Mouse (Mus musculus) ovary, postnatal 14 days (tissue): ENCODE measurements around the gene Lyst.

Source experiments
- DNase-seq: peaks from one replicate; pipeline ENCODE4 v3.0.0; 2022; ENCODE audit warnings: low spot score

Gene Lyst

DNA sequence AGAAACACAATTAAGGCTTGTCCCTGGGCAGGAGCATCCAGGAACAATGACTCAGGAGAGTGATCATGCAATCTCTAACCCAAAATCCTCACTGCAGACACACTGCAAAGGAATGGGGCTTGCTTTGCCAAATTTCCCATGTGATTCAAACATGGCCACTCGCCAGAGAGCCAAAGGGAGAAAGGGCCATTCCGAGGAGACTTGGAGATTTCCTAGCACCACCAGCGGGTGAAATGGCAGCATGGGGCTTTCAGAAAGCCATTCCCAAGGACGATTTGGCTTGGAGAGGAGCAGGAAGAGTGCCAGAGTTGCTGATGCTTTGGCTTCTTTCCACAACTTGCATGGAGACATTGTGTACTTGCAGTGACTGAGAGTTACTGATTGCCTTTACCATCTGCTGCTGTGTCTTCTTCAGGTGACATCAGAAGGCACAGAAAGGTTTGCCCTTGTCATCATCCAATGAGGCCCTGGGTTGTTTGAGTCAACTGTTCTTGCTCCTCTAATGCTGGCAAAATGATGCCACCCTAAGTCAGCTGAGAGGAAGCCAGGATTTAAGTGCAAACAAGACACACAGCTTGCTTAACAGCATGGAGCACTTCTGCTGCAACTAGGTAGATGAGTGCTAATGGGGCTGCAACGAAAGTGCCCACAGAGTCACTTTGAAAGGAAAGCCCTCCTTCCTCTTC, 16.5 kb upstream of the Lyst start:
- DNase-seq, result peak; percentile 61

- no peak for DNase-seq
These were observed 15.8 kb upstream of the Lyst start for GRCm38 (mm10) chr13:13574258-13574870.

DNA sequence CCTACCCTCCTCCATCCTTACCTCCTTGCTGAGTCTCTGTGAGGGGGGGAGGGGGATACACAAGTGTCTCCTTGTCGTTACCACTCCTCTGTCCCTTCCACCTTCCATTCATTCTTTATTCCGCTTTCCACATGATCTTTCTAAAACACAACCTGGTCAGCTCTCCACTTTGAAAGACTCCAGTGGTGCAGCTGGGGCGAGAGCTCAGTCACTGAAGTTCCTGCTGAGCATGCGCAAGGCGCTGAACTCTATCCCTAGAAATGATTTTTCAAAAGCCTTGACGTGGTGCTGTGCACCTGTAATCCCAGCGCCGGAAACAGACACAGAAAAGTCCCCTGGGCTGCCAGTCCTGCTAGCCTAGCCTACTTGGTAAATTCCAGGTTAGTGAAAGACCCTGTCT, 15.1 kb upstream of the Lyst start:
- no peak for DNase-seq

DNA sequence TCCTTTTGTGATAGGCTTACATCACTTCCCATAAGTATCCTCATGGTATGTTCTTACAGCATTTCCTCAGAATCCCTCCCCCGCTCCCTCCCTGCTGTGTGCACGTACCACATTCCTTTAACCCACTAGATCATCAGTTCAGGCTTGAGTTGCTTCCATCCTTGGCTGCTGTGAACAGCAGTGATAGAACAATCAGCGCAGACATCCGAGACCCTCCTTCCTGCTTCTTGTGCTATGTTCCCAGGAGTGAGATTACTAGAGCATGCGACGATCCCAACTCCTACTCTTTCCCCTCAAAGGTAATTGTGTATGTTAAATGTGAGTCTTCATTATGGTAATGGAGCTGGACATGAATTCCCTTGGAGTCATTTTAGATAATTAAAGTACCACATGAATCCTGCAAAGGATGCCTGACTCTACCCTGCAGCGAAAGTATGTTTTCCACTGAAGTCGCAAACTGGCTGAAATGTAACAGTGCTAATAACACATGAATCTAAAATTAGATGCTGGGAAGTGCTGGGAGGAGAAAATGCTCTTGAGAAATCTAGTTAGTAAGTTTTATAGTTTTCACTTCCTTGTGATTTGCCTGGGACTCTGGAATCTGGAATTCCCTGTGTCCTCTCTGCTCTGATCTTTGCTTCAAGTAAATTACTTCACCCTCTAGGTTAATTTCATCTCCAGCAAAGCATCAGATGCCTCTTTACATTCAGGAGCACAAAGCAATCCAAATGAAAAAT, 13.6 kb upstream of the Lyst start:
- DNase-seq, result no peak

GRCm38 (mm10) chr13:13581988-13582387, 8.2 kb upstream of the Lyst start:
- no peak for DNase-seq

GRCm38 (mm10) chr13:13583473-13583872, 6.7 kb upstream of the Lyst start:
- no peak for DNase-seq

- no peak for DNase-seq
These were observed 2.5 kb upstream of the Lyst start for GRCm38 (mm10) chr13:13587653-13588184.

- no peak for DNase-seq
These were observed 1.7 kb upstream of the Lyst start for GRCm38 (mm10) chr13:13588518-13588917.

- DNase-seq, result no peak
These were observed 1.2 kb upstream of the Lyst start for GRCm38 (mm10) chr13:13589032-13589431.

- DNase-seq, result no peak
These were observed 1.7 kb downstream of the Lyst start for GRCm38 (mm10) chr13:13591892-13592291.

DNA sequence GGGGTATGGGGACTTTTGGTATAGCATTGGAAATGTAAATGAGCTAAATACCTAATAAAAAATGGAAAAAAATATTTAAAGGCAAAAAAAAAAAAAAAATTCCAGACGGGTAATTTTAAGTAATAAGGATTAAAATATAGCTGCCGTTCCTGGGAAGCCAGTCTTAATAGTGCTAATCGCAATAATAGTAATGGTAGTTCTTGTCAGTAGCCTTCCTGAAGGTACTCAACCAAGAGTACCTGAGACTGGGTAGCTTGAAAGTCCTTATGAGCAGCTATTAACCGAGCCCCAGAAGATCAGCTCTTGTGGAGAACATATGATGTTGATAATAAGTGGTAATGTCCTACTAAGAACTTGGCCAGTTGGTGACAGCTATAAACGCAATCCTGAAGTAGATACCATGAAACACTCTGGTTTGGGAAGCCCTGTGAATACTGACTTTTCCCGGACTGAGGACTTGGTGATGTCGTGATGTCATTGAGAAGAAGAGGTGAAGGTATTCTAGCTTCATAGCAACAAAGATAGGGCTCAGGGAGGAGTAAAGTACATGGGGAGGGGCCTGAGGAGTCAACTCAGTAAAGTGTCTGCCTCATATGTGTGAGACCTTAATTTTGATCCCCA, 6.3 kb downstream of the Lyst start:
- DNase-seq, result no peak

DNA sequence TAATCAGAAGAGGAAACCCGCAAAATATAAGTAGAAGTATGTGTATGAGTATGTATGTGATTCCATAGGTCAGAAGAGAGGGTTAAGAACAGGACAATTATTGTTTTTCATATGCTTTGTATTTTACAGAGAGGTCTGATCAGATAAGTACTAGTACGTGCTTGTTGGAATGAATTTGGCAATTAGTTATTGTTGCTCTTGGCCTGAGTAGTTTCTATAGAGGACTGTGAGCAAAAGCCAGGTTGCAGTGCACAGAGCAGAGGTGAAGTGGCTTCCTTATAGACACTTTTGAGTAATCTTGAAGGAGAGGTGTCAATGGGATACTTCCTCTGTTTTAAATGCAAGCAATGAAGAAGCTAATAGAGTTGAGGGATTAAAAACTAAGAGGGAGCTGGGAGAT, 7.7 kb downstream of the Lyst start:
- DNase-seq, result no peak

DNA sequence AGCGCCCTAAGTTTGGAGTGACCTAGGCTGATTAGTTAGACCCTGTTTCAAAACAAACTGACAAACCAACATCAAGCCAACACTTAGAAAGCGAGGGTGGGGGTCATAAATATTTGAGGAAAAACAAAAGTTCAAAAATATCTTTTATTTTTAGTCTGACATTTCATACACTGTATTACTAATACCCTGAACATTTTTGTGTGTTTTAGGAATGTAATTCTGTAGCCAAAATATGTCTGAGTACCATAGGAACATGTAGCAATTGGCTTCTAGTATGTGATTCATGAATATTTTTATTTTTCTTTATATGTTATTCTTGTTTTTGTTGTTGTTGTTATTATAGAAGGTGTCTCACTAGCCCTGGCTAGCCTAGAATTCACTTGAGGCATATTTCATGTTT, 11.2 kb downstream of the Lyst start:
- no peak for DNase-seq

- DNase-seq, result no peak
These were observed 16.0 kb downstream of the Lyst start for GRCm38 (mm10) chr13:13606149-13606548.

GRCm38 (mm10) chr13:13608311-13608710, 18.1 kb downstream of the Lyst start:
- DNase-seq, result no peak

GRCm38 (mm10) chr13:13609655-13610054, 19.5 kb downstream of the Lyst start:
- DNase-seq, result no peak

DNA sequence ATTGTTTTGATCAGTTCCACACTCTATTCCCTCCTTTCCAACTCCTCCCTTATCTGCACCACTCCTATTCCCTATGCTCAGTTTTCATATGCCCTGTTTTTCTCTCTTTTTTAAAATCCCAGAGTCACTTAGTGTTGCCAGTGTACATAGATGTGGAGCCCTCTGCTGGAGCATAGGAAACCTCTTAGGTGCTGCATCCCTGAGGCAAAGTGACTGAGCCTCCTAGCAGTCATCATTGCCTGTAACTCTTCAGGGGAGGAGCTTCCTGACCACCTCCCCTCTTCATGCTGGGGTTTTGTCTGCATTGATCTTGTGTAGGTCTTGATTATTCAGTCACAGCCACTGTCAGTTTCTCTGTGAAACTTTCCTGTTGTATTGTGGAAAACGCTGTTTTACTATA, 22.7 kb downstream of the Lyst start:
- DNase-seq, result no peak

DNA sequence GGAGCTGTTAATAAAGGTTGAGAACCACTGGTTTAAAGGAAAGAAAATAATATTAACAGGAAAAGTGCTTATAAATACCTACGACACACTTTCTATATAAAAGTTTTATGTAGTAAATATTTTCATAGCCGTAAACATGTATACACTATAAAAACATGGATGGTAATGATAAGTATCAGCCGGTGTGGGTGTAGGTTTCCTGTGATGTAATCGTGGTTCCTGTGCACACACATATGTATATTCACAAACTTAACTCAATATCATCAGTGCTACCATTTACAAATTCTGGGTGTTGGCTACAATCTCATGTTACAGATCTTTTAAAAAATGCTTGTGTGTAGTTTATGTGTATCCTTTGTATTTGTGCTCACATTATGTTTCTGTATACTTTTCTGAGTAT, 24.0 kb downstream of the Lyst start:
- DNase-seq, result no peak

GRCm38 (mm10) chr13:13621456-13621855, 31.3 kb downstream of the Lyst start:
- DNase-seq, result no peak

DNA sequence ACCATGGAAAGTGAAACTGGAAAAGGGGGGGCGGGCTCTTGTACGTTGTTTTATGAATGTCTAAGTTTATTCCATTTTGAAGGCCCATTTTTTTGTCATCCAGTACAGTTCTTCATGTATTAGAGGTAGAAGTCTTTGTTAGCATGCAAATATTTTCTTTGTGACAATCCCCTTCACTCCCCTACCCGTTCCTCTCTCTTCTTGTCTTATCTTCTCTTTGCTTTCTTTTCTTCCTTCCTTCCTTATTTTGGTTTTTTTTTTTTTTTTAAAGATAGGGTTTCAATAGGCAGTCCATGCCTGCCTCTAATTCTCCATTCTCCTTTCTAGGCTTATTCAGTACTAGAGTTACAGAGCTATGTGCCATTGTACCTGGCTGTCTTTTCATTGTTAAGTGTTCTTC, 32.4 kb downstream of the Lyst start:
- no peak for DNase-seq

DNA sequence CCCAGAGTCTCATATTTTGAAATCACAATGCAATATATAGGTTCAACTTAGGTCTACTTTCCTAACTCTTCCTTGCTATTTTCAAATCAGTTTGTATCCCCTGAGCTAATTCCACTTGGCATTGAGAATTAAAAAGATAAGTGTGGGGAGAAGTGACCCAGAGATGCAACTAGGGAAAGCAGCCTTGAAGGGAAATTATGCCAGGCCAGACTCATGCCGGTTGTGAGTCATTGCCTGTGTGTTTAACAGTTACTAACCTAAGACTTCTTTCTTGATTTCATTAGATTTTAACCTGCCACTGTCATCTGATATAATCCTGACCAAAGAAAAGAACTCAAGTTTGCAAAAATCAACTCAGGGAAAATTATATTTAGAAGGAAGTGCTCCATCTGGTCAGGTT, 43.5 kb downstream of the Lyst start:
- no peak for DNase-seq

GRCm38 (mm10) chr13:13634706-13635105, 44.5 kb downstream of the Lyst start:
- DNase-seq, result no peak

DNA sequence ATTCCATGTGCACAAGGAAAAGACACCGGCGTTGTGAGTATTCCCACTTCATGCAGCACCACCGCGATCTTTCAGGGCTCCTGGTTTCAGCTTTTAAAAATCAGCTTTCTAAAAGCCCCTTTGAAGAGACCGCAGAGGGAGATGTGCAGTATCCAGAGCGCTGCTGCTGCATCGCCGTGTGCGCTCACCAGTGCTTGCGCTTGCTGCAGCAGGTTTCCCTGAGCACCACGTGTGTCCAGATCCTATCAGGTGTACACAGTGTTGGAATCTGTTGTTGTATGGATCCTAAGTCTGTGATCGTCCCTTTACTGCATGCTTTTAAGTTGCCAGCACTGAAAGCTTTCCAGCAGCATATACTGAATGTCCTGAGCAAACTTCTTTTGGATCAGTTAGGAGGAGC, 45.0 kb downstream of the Lyst start:
- no peak for DNase-seq
